Mouse (Mus musculus): ENCODE measurements around the gene Dnajc17. TPM values are rescaled to one million over a fixed set of nuclear protein-coding genes. Genes with fewer than 3 reads are reported as not detected.

Dnajc17 gene
- polyA plus RNA-seq, 1 experiment from 2014 or later = 24.9 TPM

- H3K27me3 ChIP-seq (ENCODE audit: insufficient read depth, poor library complexity, severe bottlenecking) = no peaks in the 10 kb centered on the region
- no peak for DNase-seq (ENCODE audit: low spot score)
- H3K27ac ChIP-seq = no peak overlapping the region
- 92% methylated on average over 8 of the region's 8 CpGs for WGBS
- no peak overlapping the region for H3K4me3 ChIP-seq
- peaks cover 4% of the 10 kb centered on the region; the same call in 1 of the 2 replicates for H3K9me3 ChIP-seq
- H3K4me1 ChIP-seq (replicated peaks) = no peaks in the 10 kb centered on the region
- peaks cover 98% of the 10 kb centered on the region for H3K36me3 ChIP-seq
Observed at GRCm38 (mm10) chr2:119147775-119148174, 60.8 kb downstream of the Dnajc17 start.

- Histone ChIP-seq H3K27me3 (ENCODE audit: insufficient read depth, poor library complexity, severe bottlenecking) (no peaks in the 10 kb centered on the region), H3K27ac (no peak overlapping the region), H3K9me3 (peaks cover 4% of the 10 kb centered on the region; the same call in 1 of the 2 replicates), H3K4me3 (no peak overlapping the region), H3K36me3 (peaks cover 98% of the 10 kb centered on the region), H3K4me1 (replicated peaks) (no peaks in the 10 kb centered on the region)
- 83% methylated on average over 22 of the region's 22 CpGs for WGBS
- DNase-seq (ENCODE audit: low spot score) = no peak
Observed at GRCm38 (mm10) chr2:119147160-119147678, 61.4 kb downstream of the Dnajc17 start.

- no peak overlapping the region for H3K27ac ChIP-seq
- H3K27me3 ChIP-seq (ENCODE audit: insufficient read depth, poor library complexity, severe bottlenecking) = no peaks in the 10 kb centered on the region
- no peaks in the 10 kb centered on the region for H3K4me1 ChIP-seq (replicated peaks)
- peaks cover 98% of the 10 kb centered on the region for H3K36me3 ChIP-seq
- peaks cover 4% of the 10 kb centered on the region; the same call in 1 of the 2 replicates for H3K9me3 ChIP-seq
- 90% methylated on average over 6 of the region's 6 CpGs for WGBS
- no peak overlapping the region for H3K4me3 ChIP-seq
- no peak for DNase-seq (ENCODE audit: low spot score)
Observed at GRCm38 (mm10) chr2:119146435-119146834, 62.2 kb downstream of the Dnajc17 start.

- DNase-seq (ENCODE audit: low spot score) = no peak
- H3K27me3 ChIP-seq (ENCODE audit: insufficient read depth, poor library complexity, severe bottlenecking) = no peaks in the 10 kb centered on the region
- H3K4me1 ChIP-seq (replicated peaks) = no peaks in the 10 kb centered on the region
- peaks cover 4% of the 10 kb centered on the region; the same call in 1 of the 2 replicates for H3K9me3 ChIP-seq
- H3K4me3 ChIP-seq = no peak overlapping the region
- H3K36me3 ChIP-seq = peaks cover 98% of the 10 kb centered on the region
- 87% methylated on average over 2 of the region's 2 CpGs for WGBS
- H3K27ac ChIP-seq = no peak overlapping the region
Observed at GRCm38 (mm10) chr2:119145199-119145598, 63.4 kb downstream of the Dnajc17 start.

- Histone ChIP-seq H3K4me1 (replicated peaks) (no peaks in the 10 kb centered on the region), H3K27ac (no peak overlapping the region), H3K4me3 (no peak overlapping the region), H3K27me3 (ENCODE audit: insufficient read depth, poor library complexity, severe bottlenecking) (no peaks in the 10 kb centered on the region), H3K9me3 (no peaks in the 10 kb centered on the region), H3K36me3 (peaks cover 100% of the 10 kb centered on the region)
- WGBS = 86% methylated on average over 5 of the region's 5 CpGs
- DNase-seq (ENCODE audit: low spot score) = no peak
Observed at GRCm38 (mm10) chr2:119136346-119136898, 72.2 kb downstream of the Dnajc17 start.

Other genes with a start within 250 kb of the Dnajc17 start
- gene Ccdc32, start 179.4 kb downstream of the Dnajc17 start, polyA plus RNA-seq (2016; fragmentation: Nextera tagmentation; extraction: Ambion mirVana) = 22.8 and 26.0 TPM in 2 replicates
- 8.0 and 8.3 TPM in 2 replicates for gene Rpusd2, start 174.0 kb downstream of the Dnajc17 start, polyA plus RNA-seq (2016; fragmentation: Nextera tagmentation; extraction: Ambion mirVana)
- 39.9 and 57.6 TPM in 2 replicates for gene Knl1, start 161.7 kb downstream of the Dnajc17 start, polyA plus RNA-seq (2016; fragmentation: Nextera tagmentation; extraction: Ambion mirVana)
- gene Rad51, start 96.0 kb downstream of the Dnajc17 start, polyA plus RNA-seq (2016; fragmentation: Nextera tagmentation; extraction: Ambion mirVana) = 61.6 and 87.3 TPM in 2 replicates
- gene Rmdn3, start 51.8 kb downstream of the Dnajc17 start, polyA plus RNA-seq (2016; fragmentation: Nextera tagmentation; extraction: Ambion mirVana) = 43.6 and 48.1 TPM in 2 replicates
- 3.3 and 6.1 TPM in 2 replicates for gene Gchfr, start 41.0 kb downstream of the Dnajc17 start, polyA plus RNA-seq (2016; fragmentation: Nextera tagmentation; extraction: Ambion mirVana)
- 0.75 and 0.85 TPM in 2 replicates for gene Gm14137, start 34.3 kb downstream of the Dnajc17 start, polyA plus RNA-seq (2016; fragmentation: Nextera tagmentation; extraction: Ambion mirVana)
- gene Zfyve19, start 178 bp downstream of the Dnajc17 start, polyA plus RNA-seq (2016; fragmentation: Nextera tagmentation; extraction: Ambion mirVana) = 52.2 and 57.4 TPM in 2 replicates
- gene Ppp1r14d, start 21.1 kb upstream of the Dnajc17 start, polyA plus RNA-seq (2016; fragmentation: Nextera tagmentation; extraction: Ambion mirVana) = not detected in 2 replicates
- gene Spint1, start 28.6 kb upstream of the Dnajc17 start, polyA plus RNA-seq (2016; fragmentation: Nextera tagmentation; extraction: Ambion mirVana) = 5.4 and 8.2 TPM in 2 replicates
- gene Rhov, start 62.5 kb upstream of the Dnajc17 start, polyA plus RNA-seq (2016; fragmentation: Nextera tagmentation; extraction: Ambion mirVana) = 1.2 and 3.8 TPM in 2 replicates
- gene Vps18, start 79.9 kb upstream of the Dnajc17 start, polyA plus RNA-seq (2016; fragmentation: Nextera tagmentation; extraction: Ambion mirVana) = 23.1 and 26.7 TPM in 2 replicates
- gene Dll4, start 117.0 kb upstream of the Dnajc17 start, polyA plus RNA-seq (2016; fragmentation: Nextera tagmentation; extraction: Ambion mirVana) = 4.7 and 5.8 TPM in 2 replicates
- 0.67 and 0.81 TPM in 2 replicates for gene Chac1, start 142.4 kb upstream of the Dnajc17 start, polyA plus RNA-seq (2016; fragmentation: Nextera tagmentation; extraction: Ambion mirVana)